Mouse (Mus musculus) erythroblast, embryonic 14.5 days (primary cell): ENCODE data around the gene Gemin5. TPM values are rescaled to one million over a fixed set of nuclear protein-coding genes. Genes with fewer than 3 reads are reported as not detected.

Source experiments
- H3K27me3 ChIP-seq: 2 replicates; pipeline ENCODE4 v1.6.1; 2012; ENCODE audit warnings: inconsistent platforms; ENCODE audit not compliant: control insufficient read depth
- H3K36me3 ChIP-seq: 2 replicates; pipeline ENCODE4 v1.6.1; 2012; ENCODE audit warnings: mild to moderate bottlenecking, inconsistent platforms; ENCODE audit not compliant: control insufficient read depth
- H3K4me1 ChIP-seq: 2 replicates; pipeline ENCODE4 v1.6.1; 2012; ENCODE audit warnings: inconsistent platforms; ENCODE audit not compliant: control insufficient read depth
- H3K4me3 ChIP-seq: replicated peaks from 2 replicates; pipeline ENCODE3; 2012; ENCODE audit warnings: moderate library complexity, mild to moderate bottlenecking, inconsistent platforms
- H3K9me3 ChIP-seq: 2 replicates; pipeline ENCODE4 v1.6.1; 2012; ENCODE audit warnings: low read length, inconsistent platforms, mixed read lengths; ENCODE audit not compliant: control insufficient read depth
- GATA1 ChIP-seq: IDR thresholded peaks from 2 replicates; pipeline ENCODE4 v1.6.1; 2012; ENCODE audit warnings: low read length, inconsistent platforms, mixed read lengths
- TAL1 ChIP-seq: IDR thresholded peaks from 3 replicates; pipeline ENCODE4 v1.6.1; 2012; ENCODE audit warnings: low read length, inconsistent platforms, mixed read lengths
- polyA plus RNA-seq: library from polyadenylated mRNA; stranded (reverse); fragments of >175 nt; gene quantifications from 2 replicates; pipeline ENCODE4 v1.2.3, GENCODE M21; 2012

Gemin5 gene
- polyA plus RNA-seq, 1 experiment = 0.29 TPM

DNA sequence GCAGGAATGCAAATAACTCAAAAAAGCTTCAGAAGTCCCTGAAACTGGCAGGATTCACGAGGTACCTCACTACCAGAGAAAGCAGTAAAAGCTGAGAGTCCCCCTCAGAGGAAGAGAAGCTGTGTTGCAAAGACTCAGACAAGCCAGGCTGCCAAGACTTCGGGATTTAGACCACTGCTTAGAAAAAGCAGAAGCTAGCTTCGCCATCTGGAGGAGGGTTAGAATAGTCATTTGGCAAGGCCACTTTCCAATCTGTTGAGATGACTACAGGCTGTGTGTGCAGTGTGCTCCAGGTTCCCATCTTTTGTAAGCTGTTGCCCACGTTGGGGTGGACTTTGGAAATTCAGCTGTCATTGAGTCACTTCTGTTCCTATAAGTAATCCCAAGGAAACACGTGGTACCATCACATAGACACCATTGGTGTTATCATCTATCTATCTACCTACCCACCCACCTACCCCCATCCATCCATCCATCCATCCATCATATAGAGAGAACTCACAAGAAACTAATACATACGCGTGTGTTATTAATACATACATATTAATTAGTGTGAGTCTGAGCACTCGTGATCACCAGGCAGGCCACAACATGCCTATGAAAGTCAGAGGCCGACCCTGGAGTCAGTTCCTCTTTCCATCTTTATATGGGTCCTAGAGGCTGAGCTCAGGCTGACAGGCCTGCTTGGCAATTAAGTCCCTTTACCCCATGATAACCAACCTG is 24.5 kb downstream of the Gemin5 start:
- peaks cover 89% of the 10 kb centered on the region for H3K36me3 ChIP-seq
- peaks cover 2% of the 10 kb centered on the region; the same call in 1 of the 2 replicates for H3K4me1 ChIP-seq
- H3K27me3 ChIP-seq = no peaks in the 10 kb centered on the region
- TF ChIP-seq GATA1 (no peak), TAL1 (no peak)
- H3K4me3 ChIP-seq = no peak overlapping the region
- no peaks in the 10 kb centered on the region for H3K9me3 ChIP-seq

DNA sequence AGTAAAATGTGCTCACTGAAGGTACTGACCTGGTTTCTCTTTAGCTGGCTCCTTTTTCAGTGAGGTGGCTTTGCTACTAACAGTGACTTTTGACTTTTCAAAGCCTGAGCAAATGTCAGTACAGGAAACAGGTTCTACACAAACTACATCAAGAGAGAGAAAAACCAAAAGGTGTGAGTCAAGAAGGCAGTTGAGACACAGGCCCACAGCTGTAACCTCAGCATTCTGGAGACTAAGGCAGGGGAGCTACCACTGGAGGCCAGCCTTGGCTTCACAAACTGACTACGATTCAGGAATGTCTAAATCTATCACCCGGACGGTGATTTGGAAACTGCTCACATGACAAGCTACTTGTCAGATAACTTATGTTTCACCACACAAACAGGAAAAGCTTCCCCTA is 28.9 kb downstream of the Gemin5 start:
- Histone ChIP-seq H3K9me3 (no peaks in the 10 kb centered on the region), H3K36me3 (peaks cover 85% of the 10 kb centered on the region), H3K4me3 (no peak overlapping the region), H3K27me3 (no peaks in the 10 kb centered on the region), H3K4me1 (peaks cover 4% of the 10 kb centered on the region; the same call in 1 of the 2 replicates)
- TF ChIP-seq GATA1 = no peak
- TF ChIP-seq TAL1 = no peak

DNA sequence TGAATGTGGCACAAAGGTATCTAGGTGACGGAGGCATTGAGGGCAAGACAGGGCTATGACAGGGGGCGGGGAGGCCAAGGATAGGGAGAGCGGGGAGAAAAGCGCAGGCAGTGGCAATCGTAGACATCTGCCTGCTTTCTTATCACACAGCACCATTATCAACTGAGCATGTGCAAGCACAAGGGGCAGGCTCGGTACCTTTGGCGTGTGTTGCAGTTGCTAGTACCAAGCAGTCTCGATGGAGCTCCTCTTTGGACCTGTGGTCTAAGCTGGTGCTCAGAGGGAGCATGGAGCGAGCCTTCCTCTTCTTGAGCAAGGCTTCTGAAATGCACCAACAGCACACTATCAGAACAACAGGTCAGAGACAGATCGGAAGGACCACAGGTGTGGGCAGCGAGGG is 29.5 kb downstream of the Gemin5 start:
- TF ChIP-seq GATA1 = no peak
- no peak for TF ChIP-seq TAL1
- H3K9me3 ChIP-seq = no peaks in the 10 kb centered on the region
- H3K4me3 ChIP-seq = no peak overlapping the region
- no peaks in the 10 kb centered on the region for H3K27me3 ChIP-seq
- H3K36me3 ChIP-seq = peaks cover 85% of the 10 kb centered on the region
- H3K4me1 ChIP-seq = peaks cover 4% of the 10 kb centered on the region; the same call in 1 of the 2 replicates

DNA sequence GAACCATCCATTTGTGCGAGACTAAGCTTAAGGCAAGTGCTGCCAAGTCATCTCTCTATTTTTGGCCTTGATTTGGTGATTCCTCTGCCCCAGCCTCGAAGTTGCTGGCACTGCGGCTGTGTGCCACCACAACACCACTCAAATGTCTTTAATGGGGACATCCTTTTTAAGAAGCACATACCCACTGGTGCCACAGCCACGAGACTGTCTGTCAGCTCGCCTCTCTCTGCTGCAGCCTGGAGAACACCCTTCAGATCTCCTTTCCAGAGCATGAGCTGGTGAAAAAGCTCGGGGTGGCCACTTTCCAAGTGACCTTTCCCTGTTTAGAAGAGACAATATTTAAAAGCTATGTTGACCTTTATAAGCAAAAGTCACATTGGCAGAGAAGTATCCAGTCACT is 31.7 kb downstream of the Gemin5 start:
- H3K9me3 ChIP-seq = no peaks in the 10 kb centered on the region
- peaks cover 87% of the 10 kb centered on the region for H3K36me3 ChIP-seq
- no peak overlapping the region for H3K4me3 ChIP-seq
- H3K4me1 ChIP-seq = peaks cover 4% of the 10 kb centered on the region; the same call in 1 of the 2 replicates
- H3K27me3 ChIP-seq = no peaks in the 10 kb centered on the region
- no peak for TF ChIP-seq GATA1
- TF ChIP-seq TAL1 = no peak

DNA sequence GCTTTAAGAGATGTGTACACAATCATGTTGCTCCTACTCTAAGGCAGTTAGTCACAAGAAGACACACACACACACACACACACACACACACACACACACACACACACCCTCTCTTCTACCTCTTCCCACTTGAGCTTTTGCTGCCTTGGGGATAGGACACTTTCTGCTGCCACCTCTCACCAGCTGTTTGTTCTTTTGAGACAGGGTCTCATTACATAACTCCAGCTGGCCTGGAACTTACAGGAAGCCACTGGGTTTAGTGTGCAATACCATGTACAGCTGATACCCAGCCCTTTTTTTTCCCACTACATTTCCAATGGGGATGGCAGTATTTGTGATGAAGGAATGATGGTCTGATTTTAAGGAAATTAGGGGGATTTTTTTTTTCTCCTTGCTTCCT is 33.0 kb downstream of the Gemin5 start:
- H3K27me3 ChIP-seq = no peaks in the 10 kb centered on the region
- H3K36me3 ChIP-seq = peaks cover 85% of the 10 kb centered on the region
- H3K9me3 ChIP-seq = no peaks in the 10 kb centered on the region
- H3K4me1 ChIP-seq = peaks cover 4% of the 10 kb centered on the region; the same call in 1 of the 2 replicates
- TF ChIP-seq TAL1 (no peak), GATA1 (no peak)
- H3K4me3 ChIP-seq = no peak overlapping the region

DNA sequence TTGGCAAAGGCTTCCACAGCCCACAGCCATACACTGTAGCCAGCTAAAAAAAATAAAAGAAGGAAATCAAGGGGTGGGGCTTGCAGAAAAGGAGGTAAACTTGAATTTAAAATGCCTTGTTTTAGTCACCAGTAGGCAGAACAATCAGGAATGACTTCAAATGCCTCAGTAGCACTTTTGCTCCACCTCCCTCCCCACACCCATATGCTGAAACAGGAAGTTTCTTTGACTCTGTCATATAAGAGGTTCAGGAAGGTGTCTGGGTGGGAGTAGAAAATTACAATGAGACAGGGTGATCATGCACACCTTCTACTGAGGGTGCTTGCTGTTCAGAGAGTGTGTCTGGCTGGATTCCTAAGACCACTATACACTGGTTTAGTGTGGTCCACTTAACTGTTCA is 33.5 kb downstream of the Gemin5 start:
- peaks cover 85% of the 10 kb centered on the region for H3K36me3 ChIP-seq
- H3K9me3 ChIP-seq = no peaks in the 10 kb centered on the region
- H3K27me3 ChIP-seq = no peaks in the 10 kb centered on the region
- H3K4me1 ChIP-seq = peaks cover 4% of the 10 kb centered on the region; the same call in 1 of the 2 replicates
- TF ChIP-seq GATA1 (no peak), TAL1 (no peak)
- H3K4me3 ChIP-seq = no peak overlapping the region

DNA sequence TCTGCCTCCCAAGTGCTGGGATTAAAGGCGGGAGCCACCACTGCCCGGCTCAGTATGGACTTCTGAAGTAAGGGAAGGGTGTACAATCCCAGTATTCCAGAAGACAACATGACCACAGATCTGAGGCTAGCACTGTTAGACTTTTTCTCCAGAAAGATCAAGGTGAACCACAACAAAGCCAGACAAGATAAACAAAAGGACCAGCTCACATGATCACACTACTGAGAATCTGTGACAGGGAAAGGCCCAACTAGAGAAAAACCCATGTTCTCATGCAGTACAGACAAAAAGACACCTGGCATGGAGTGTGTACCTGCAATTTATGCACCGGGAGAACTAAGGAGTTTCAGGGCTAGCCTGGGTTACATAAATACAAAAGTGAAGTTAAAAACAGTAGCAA is 36.3 kb downstream of the Gemin5 start:
- no peaks in the 10 kb centered on the region for H3K27me3 ChIP-seq
- H3K4me3 ChIP-seq = no peak overlapping the region
- TF ChIP-seq TAL1 = no peak
- no peak for TF ChIP-seq GATA1
- no peaks in the 10 kb centered on the region for H3K9me3 ChIP-seq
- H3K36me3 ChIP-seq = peaks cover 89% of the 10 kb centered on the region
- peaks cover 16% of the 10 kb centered on the region for H3K4me1 ChIP-seq

DNA sequence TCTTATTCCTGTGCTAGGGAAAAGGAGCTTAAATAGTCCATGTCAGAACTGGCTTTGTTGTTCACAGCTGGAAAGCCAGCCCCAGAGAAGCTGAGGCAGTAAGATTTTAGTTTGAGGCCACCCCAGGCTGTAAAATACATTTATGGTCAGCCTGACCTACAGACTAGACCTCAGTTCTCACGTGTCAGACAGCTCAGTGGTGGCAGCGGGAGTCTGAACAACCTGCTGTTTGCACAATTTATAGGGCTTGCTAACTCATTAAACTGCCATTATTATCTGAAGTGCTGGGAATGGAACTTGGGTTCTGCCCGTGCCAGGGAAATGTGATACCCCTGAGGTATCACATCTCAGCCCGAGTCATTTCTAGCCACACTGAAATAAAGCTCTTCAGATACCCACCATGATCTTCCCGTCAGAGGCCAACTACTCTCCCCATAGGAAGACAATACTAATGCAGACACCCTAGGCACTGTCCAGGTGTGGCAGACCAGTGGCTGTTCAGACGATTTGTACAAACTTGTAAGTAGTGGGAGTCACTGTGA is 39.0 kb downstream of the Gemin5 start:
- Histone ChIP-seq H3K4me3 (no peak overlapping the region), H3K9me3 (no peaks in the 10 kb centered on the region), H3K27me3 (no peaks in the 10 kb centered on the region), H3K4me1 (peaks cover 25% of the 10 kb centered on the region), H3K36me3 (peaks cover 89% of the 10 kb centered on the region)
- TF ChIP-seq GATA1 = no peak
- no peak for TF ChIP-seq TAL1

DNA sequence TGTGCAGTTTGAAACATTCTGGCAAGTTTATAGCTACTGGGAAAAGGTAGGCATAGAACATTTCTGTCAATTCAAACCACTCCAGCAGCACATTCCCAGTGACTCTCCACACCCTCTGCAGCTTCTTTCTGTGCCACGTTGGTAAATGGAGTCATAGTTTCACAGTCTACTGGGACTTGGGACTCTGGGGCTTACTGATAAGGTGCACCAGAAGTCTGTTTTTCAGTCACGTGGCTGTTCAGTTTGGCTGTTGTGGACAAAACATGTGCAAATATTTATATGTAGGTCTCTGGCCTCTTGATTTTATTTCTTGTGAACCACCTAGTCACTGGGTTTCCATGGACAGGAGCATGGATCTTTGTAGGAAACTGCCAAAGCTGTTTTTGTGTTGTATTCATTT is 40.8 kb downstream of the Gemin5 start:
- Histone ChIP-seq H3K9me3 (no peaks in the 10 kb centered on the region), H3K4me3 (no peak overlapping the region), H3K4me1 (peaks cover 25% of the 10 kb centered on the region), H3K36me3 (peaks cover 94% of the 10 kb centered on the region), H3K27me3 (no peaks in the 10 kb centered on the region)
- TF ChIP-seq GATA1 (peak; percentile 51; the same call in 1 of the 2 replicates), TAL1 (peak; percentile 56)
